Mouse (Mus musculus) embryonic facial prominence, embryonic 10.5 days (tissue): ENCODE data around the gene Sh3bgrl. TPM values are rescaled to one million over a fixed set of nuclear protein-coding genes. Genes with fewer than 3 reads are reported as not detected.
A peak's percentile ranks its signal among the peaks of the same experiment; 100 is the strongest.

Experiments
- DNase-seq: peaks from one replicate; pipeline ENCODE4 v3.0.0-alpha.2; 2017; ENCODE audit warnings: low spot score
- H3K27ac ChIP-seq: fragments of 300-500 bp; sonication (generic); replicated peaks from 2 replicates; pipeline ENCODE4 v1.5.1; 2016; ENCODE audit warnings: mild to moderate bottlenecking
- H3K27me3 ChIP-seq: fragments of 300-500 bp; sonication (generic); replicated peaks from 2 replicates; pipeline ENCODE4 v1.6.1; 2016; ENCODE audit warnings: low read depth, mild to moderate bottlenecking; ENCODE audit not compliant: poor library complexity, severe bottlenecking
- H3K36me3 ChIP-seq: fragments of 300-500 bp; sonication (generic); replicated peaks from 2 replicates; pipeline ENCODE4 v1.6.1; 2016; ENCODE audit warnings: mild to moderate bottlenecking, moderate library complexity
- H3K4me1 ChIP-seq: fragments of 300-500 bp; sonication (generic); 2 replicates; pipeline ENCODE4 v1.6.1; 2016
- H3K4me3 ChIP-seq: fragments of 300-500 bp; sonication (generic); 2 replicates; pipeline ENCODE4 v1.5.1; 2016; ENCODE audit warnings: mild to moderate bottlenecking, moderate library complexity
- H3K9me3 ChIP-seq: fragments of 300-500 bp; sonication (generic); 2 replicates; pipeline ENCODE4 v1.6.1; 2016; ENCODE audit warnings: mild to moderate bottlenecking
- WGBS: fragments of 180-500 bp; shearing (Covaris S2); methylation state at CpG from one replicate; pipeline ENCODE4 v1.1.7; 2016; 5-methylcytosine and 5-hydroxymethylcytosine counted together
- polyA plus RNA-seq: library from polyadenylated mRNA; unstranded; fragments of >200 nt; fragmentation: Nextera tagmentation; extraction: Ambion mirVana; gene quantifications from 2 replicates; pipeline ENCODE4 v1.2.1, GENCODE M21; 2016

The Sh3bgrl gene
- polyA plus RNA-seq, 1 experiment from 2014 or later, result 147 TPM

GRCm38 (mm10) chrX:109113401-109114280 lies 18.5 kb downstream of the Sh3bgrl start:
- Histone ChIP-seq H3K27ac (no peak overlapping the region), H3K36me3 (peaks cover 4% of the 10 kb centered on the region), H3K4me1 (peaks cover 11% of the 10 kb centered on the region), H3K9me3 (no peaks in the 10 kb centered on the region), H3K4me3 (no peak overlapping the region), H3K27me3 (no peaks in the 10 kb centered on the region)
- 30% methylated on average over 7 of the region's 7 CpGs for WGBS
- DNase-seq, result peak; percentile 41

GRCm38 (mm10) chrX:109119829-109120826 lies 25.0 kb downstream of the Sh3bgrl start:
- H3K27me3 ChIP-seq, result no peaks in the 10 kb centered on the region
- no peak overlapping the region for H3K27ac ChIP-seq
- peaks cover 4% of the 10 kb centered on the region for H3K36me3 ChIP-seq
- H3K4me3 ChIP-seq, result no peak overlapping the region
- no peaks in the 10 kb centered on the region for H3K9me3 ChIP-seq
- WGBS, result 87% methylated on average over 14 of the region's 14 CpGs
- H3K4me1 ChIP-seq, result peaks cover 9% of the 10 kb centered on the region; the same call in 1 of the 2 replicates
- peak; percentile 7 for DNase-seq

GRCm38 (mm10) chrX:109121161-109121560 lies 26.0 kb downstream of the Sh3bgrl start:
- peak; percentile 8 for DNase-seq
- Histone ChIP-seq H3K27ac (no peak overlapping the region), H3K4me3 (no peak overlapping the region), H3K27me3 (no peaks in the 10 kb centered on the region), H3K9me3 (no peaks in the 10 kb centered on the region), H3K36me3 (peaks cover 4% of the 10 kb centered on the region), H3K4me1 (peaks cover 9% of the 10 kb centered on the region; the same call in 1 of the 2 replicates)
- 41% methylated on average over 9 of the region's 9 CpGs for WGBS

GRCm38 (mm10) chrX:109122670-109123069 lies 27.5 kb downstream of the Sh3bgrl start:
- H3K4me3 ChIP-seq, result no peak overlapping the region
- peaks cover 9% of the 10 kb centered on the region; the same call in 1 of the 2 replicates for H3K4me1 ChIP-seq
- WGBS, result 62% methylated on average over 1 of the region's 1 CpGs
- H3K27me3 ChIP-seq, result no peaks in the 10 kb centered on the region
- peaks cover 4% of the 10 kb centered on the region for H3K36me3 ChIP-seq
- no peak overlapping the region for H3K27ac ChIP-seq
- DNase-seq, result no peak
- H3K9me3 ChIP-seq, result no peaks in the 10 kb centered on the region

- H3K27ac ChIP-seq, result no peak overlapping the region
- DNase-seq, result no peak
- no peaks in the 10 kb centered on the region for H3K27me3 ChIP-seq
- no peaks in the 10 kb centered on the region for H3K9me3 ChIP-seq
- H3K4me1 ChIP-seq, result peaks cover 9% of the 10 kb centered on the region; the same call in 1 of the 2 replicates
- no peaks in the 10 kb centered on the region for H3K36me3 ChIP-seq
- H3K4me3 ChIP-seq, result no peak overlapping the region
Measured at GRCm38 (mm10) chrX:109123762-109124161, 28.6 kb downstream of the Sh3bgrl start.

- no peak for DNase-seq
- Histone ChIP-seq H3K4me3 (no peak overlapping the region), H3K36me3 (no peaks in the 10 kb centered on the region), H3K27me3 (no peaks in the 10 kb centered on the region), H3K9me3 (no peaks in the 10 kb centered on the region), H3K4me1 (0 out of 2 replicates have a peak, but pooled peaks cover 2% of the 10 kb centered on the region), H3K27ac (no peak overlapping the region)
- 86% methylated on average over 1 of the region's 1 CpGs for WGBS
Measured at GRCm38 (mm10) chrX:109126847-109127246, 31.7 kb downstream of the Sh3bgrl start.

GRCm38 (mm10) chrX:109127551-109128088 lies 32.5 kb downstream of the Sh3bgrl start:
- H3K4me3 ChIP-seq, result no peak overlapping the region
- WGBS, result 83% methylated on average over 7 of the region's 7 CpGs
- DNase-seq, result no peak

GRCm38 (mm10) chrX:109130066-109130465 lies 34.9 kb downstream of the Sh3bgrl start:
- H3K36me3 ChIP-seq, result no peaks in the 10 kb centered on the region
- H3K4me1 ChIP-seq, result no peaks in the 10 kb centered on the region
- no peaks in the 10 kb centered on the region for H3K9me3 ChIP-seq
- H3K27me3 ChIP-seq, result no peaks in the 10 kb centered on the region
- H3K4me3 ChIP-seq, result no peak overlapping the region
- 92% methylated on average over 1 of the region's 1 CpGs for WGBS
- no peak for DNase-seq
- no peak overlapping the region for H3K27ac ChIP-seq

More at GRCm38 (mm10) chrX:109127551-109128088, 32.5 kb downstream of the Sh3bgrl start:
- H3K36me3 ChIP-seq, result no peaks in the 10 kb centered on the region
- no peaks in the 10 kb centered on the region for H3K4me1 ChIP-seq
- H3K27ac ChIP-seq, result no peak overlapping the region
- no peaks in the 10 kb centered on the region for H3K9me3 ChIP-seq
- no peaks in the 10 kb centered on the region for H3K27me3 ChIP-seq

- 96% methylated on average over 2 of the region's 2 CpGs for WGBS
- H3K4me3 ChIP-seq, result no peak overlapping the region
Measured at GRCm38 (mm10) chrX:109131834-109132233, 36.7 kb downstream of the Sh3bgrl start.

GRCm38 (mm10) chrX:109132463-109132862 lies 37.3 kb downstream of the Sh3bgrl start:
- no peak for DNase-seq
- 84% methylated on average over 1 of the region's 1 CpGs for WGBS
- H3K27ac ChIP-seq, result no peak overlapping the region
- no peak overlapping the region for H3K4me3 ChIP-seq
- H3K4me1 ChIP-seq, result no peaks in the 10 kb centered on the region
- H3K27me3 ChIP-seq, result no peaks in the 10 kb centered on the region
- no peaks in the 10 kb centered on the region for H3K9me3 ChIP-seq
- H3K36me3 ChIP-seq, result no peaks in the 10 kb centered on the region

More at GRCm38 (mm10) chrX:109131834-109132233, 36.7 kb downstream of the Sh3bgrl start:
- DNase-seq, result no peak
- Histone ChIP-seq H3K4me1 (no peaks in the 10 kb centered on the region), H3K27ac (no peak overlapping the region), H3K27me3 (no peaks in the 10 kb centered on the region), H3K36me3 (no peaks in the 10 kb centered on the region), H3K9me3 (no peaks in the 10 kb centered on the region)

- Histone ChIP-seq H3K9me3 (no peaks in the 10 kb centered on the region), H3K4me1 (no peaks in the 10 kb centered on the region), H3K27ac (no peak overlapping the region), H3K36me3 (no peaks in the 10 kb centered on the region), H3K27me3 (no peaks in the 10 kb centered on the region), H3K4me3 (no peak overlapping the region)
- 80% methylated on average over 2 of the region's 2 CpGs for WGBS
- DNase-seq, result no peak
Measured at GRCm38 (mm10) chrX:109133500-109133899, 38.3 kb downstream of the Sh3bgrl start.

- Histone ChIP-seq H3K36me3 (no peaks in the 10 kb centered on the region), H3K27ac (no peak overlapping the region), H3K4me1 (no peaks in the 10 kb centered on the region), H3K4me3 (no peak overlapping the region), H3K9me3 (no peaks in the 10 kb centered on the region), H3K27me3 (no peaks in the 10 kb centered on the region)
- no peak for DNase-seq
Measured at GRCm38 (mm10) chrX:109136306-109136705, 41.1 kb downstream of the Sh3bgrl start.
